Mouse (Mus musculus) hindbrain, postnatal 0 days (tissue): ENCODE data around the gene Vangl1. TPM values are rescaled to one million over a fixed set of nuclear protein-coding genes. Genes with fewer than 3 reads are reported as not detected.

Source experiments
- ATAC-seq: fragments of 200-750 bp; cut with Nextera tagmentation; 2 replicates; pipeline ENCODE4 v1.8.0; 2017; ENCODE audit warnings: mild to moderate bottlenecking, moderate TSS enrichment, moderate library complexity
- DNase-seq: peaks from one replicate; pipeline ENCODE4 v3.0.0-alpha.2; 2015; ENCODE audit warnings: low spot score
- H3K27ac ChIP-seq: fragments of 300-500 bp; sonication (generic); 2 replicates; pipeline ENCODE4 v1.5.1; 2014; ENCODE audit warnings: mild to moderate bottlenecking
- H3K27me3 ChIP-seq: fragments of 300-500 bp; sonication (generic); 2 replicates; pipeline ENCODE4 v1.6.1; 2014; ENCODE audit warnings: low read length, mixed read lengths; ENCODE audit not compliant: insufficient read depth
- H3K36me3 ChIP-seq: fragments of 300-500 bp; sonication (generic); 2 replicates; pipeline ENCODE4 v1.6.1; 2014; ENCODE audit warnings: low read length, mixed read lengths; ENCODE audit not compliant: insufficient read depth
- H3K4me1 ChIP-seq: fragments of 300-500 bp; sonication (generic); 2 replicates; pipeline ENCODE4 v1.6.1; 2014; ENCODE audit warnings: antibody characterized with exemption, low read length, mixed read lengths; ENCODE audit not compliant: insufficient read depth
- H3K4me2 ChIP-seq: fragments of 300-500 bp; sonication (generic); 2 replicates; pipeline ENCODE4 v1.6.1; 2014; ENCODE audit warnings: low read depth, mild to moderate bottlenecking, low read length, moderate library complexity, mixed read lengths
- H3K4me3 ChIP-seq: fragments of 300-500 bp; sonication (generic); 2 replicates; pipeline ENCODE4 v1.5.1; 2014; ENCODE audit warnings: low read length
- H3K9ac ChIP-seq: fragments of 300-500 bp; sonication (generic); replicated peaks from 2 replicates; pipeline ENCODE4 v1.6.1; 2014; ENCODE audit warnings: mild to moderate bottlenecking, low read length, moderate library complexity, mixed read lengths
- H3K9me3 ChIP-seq: fragments of 300-500 bp; sonication (generic); 2 replicates; pipeline ENCODE4 v1.6.1; 2016; ENCODE audit warnings: low read length, mixed read lengths
- CTCF ChIP-seq: IDR thresholded peaks from 2 replicates; pipeline ENCODE4 v1.5.1; 2016; ENCODE audit warnings: antibody characterized with exemption, control low read depth, low read depth
- WGBS: fragments of 180-500 bp; shearing (Covaris S2); extraction: QIAGEN DNeasy Blood & Tissue Kit; methylation state at CpG from one replicate; pipeline ENCODE4 v1.1.7; 2014; 5-methylcytosine and 5-hydroxymethylcytosine counted together
- polyA plus RNA-seq: library from polyadenylated mRNA; unstranded; fragments of >200 nt; fragmentation: Nextera tagmentation; extraction: Ambion mirVana; gene quantifications from 2 replicates; pipeline ENCODE4 v1.2.1, GENCODE M21; 2015
- total RNA-seq: library from RNA; depleted of rRNA; stranded (reverse); fragments of >200 nt; gene quantifications from 2 replicates; pipeline ENCODE4 v1.2.3, GENCODE M21; 2014

Gene Vangl1
- total and polyA plus RNA-seq, 2 experiments from 2014 or later = 7.5 to 13.5 TPM

- no peaks in the 10 kb centered on the region for H3K27me3 ChIP-seq
- H3K9ac ChIP-seq = no peak overlapping the region
- DNase-seq (no peak), ATAC-seq (no peak)
- no peak overlapping the region for H3K27ac ChIP-seq
- 0 out of 2 replicates have a peak, but pooled peaks cover under 1% of the 10 kb centered on the region for H3K4me1 ChIP-seq
- peak; percentile 35; the same call in 1 of the 2 replicates for TF ChIP-seq CTCF
- no peak overlapping the region for H3K4me3 ChIP-seq
- H3K4me2 ChIP-seq = no peak overlapping the region
- H3K9me3 ChIP-seq = no peaks in the 10 kb centered on the region
- 72% methylated on average over 6 of the region's 6 CpGs for WGBS
- no peaks in the 10 kb centered on the region for H3K36me3 ChIP-seq
Measured at GRCm38 (mm10) chr3:102130478-102130877, 74.0 kb downstream of the Vangl1 start.

- ATAC-seq = no peak
- no peaks in the 10 kb centered on the region for H3K9me3 ChIP-seq
- WGBS = 93% methylated on average over 2 of the region's 2 CpGs
Measured at GRCm38 (mm10) chr3:102128242-102128641, 76.3 kb downstream of the Vangl1 start.

GRCm38 (mm10) chr3:102127114-102127513 is 77.4 kb downstream of the Vangl1 start:
- no peaks in the 10 kb centered on the region for H3K9me3 ChIP-seq
- ATAC-seq (no peak), DNase-seq (no peak)
- H3K36me3 ChIP-seq = no peaks in the 10 kb centered on the region
- 79% methylated on average over 2 of the region's 2 CpGs for WGBS
- H3K4me2 ChIP-seq = no peak overlapping the region
- H3K4me1 ChIP-seq = 0 out of 2 replicates have a peak, but pooled peaks cover 3% of the 10 kb centered on the region
- TF ChIP-seq CTCF = no peak
- H3K27me3 ChIP-seq = no peaks in the 10 kb centered on the region
- H3K9ac ChIP-seq = no peak overlapping the region
- no peak overlapping the region for H3K4me3 ChIP-seq
- H3K27ac ChIP-seq = no peak overlapping the region

More at GRCm38 (mm10) chr3:102128242-102128641, 76.3 kb downstream of the Vangl1 start:
- no peak for DNase-seq
- Histone ChIP-seq H3K9ac (no peak overlapping the region), H3K4me3 (no peak overlapping the region), H3K36me3 (no peaks in the 10 kb centered on the region), H3K4me2 (no peak overlapping the region), H3K27ac (no peak overlapping the region), H3K27me3 (no peaks in the 10 kb centered on the region), H3K4me1 (0 out of 2 replicates have a peak, but pooled peaks cover 3% of the 10 kb centered on the region)
- no peak for TF ChIP-seq CTCF

- no peaks in the 10 kb centered on the region for H3K36me3 ChIP-seq
- H3K4me2 ChIP-seq = no peak overlapping the region
- DNase-seq = no peak
- no peaks in the 10 kb centered on the region for H3K9me3 ChIP-seq
- H3K4me1 ChIP-seq = 0 out of 2 replicates have a peak, but pooled peaks cover 3% of the 10 kb centered on the region
- H3K27ac ChIP-seq = no peak overlapping the region
- H3K27me3 ChIP-seq = no peaks in the 10 kb centered on the region
- ATAC-seq = peak; percentile 24; the same call in 1 of the 2 replicates
- H3K9ac ChIP-seq = no peak overlapping the region
- 37% methylated on average over 1 of the region's 1 CpGs for WGBS
- no peak overlapping the region for H3K4me3 ChIP-seq
- TF ChIP-seq CTCF = no peak
Measured at GRCm38 (mm10) chr3:102125546-102125945, 78.9 kb downstream of the Vangl1 start.

- Histone ChIP-seq H3K36me3 (no peaks in the 10 kb centered on the region), H3K9me3 (no peaks in the 10 kb centered on the region), H3K4me1 (0 out of 2 replicates have a peak, but pooled peaks cover 3% of the 10 kb centered on the region), H3K4me2 (no peak overlapping the region), H3K27ac (no peak overlapping the region), H3K9ac (no peak overlapping the region), H3K27me3 (no peaks in the 10 kb centered on the region), H3K4me3 (no peak overlapping the region)
- ATAC-seq (no peak), DNase-seq (no peak)
- TF ChIP-seq CTCF = no peak
- WGBS = 74% methylated on average over 6 of the region's 6 CpGs
Measured at GRCm38 (mm10) chr3:102123654-102124053, 80.8 kb downstream of the Vangl1 start.

- TF ChIP-seq CTCF = peak; percentile 50
- no peaks in the 10 kb centered on the region for H3K27me3 ChIP-seq
- no peaks in the 10 kb centered on the region for H3K36me3 ChIP-seq
- 0 out of 2 replicates have a peak, but pooled peaks cover 3% of the 10 kb centered on the region for H3K4me1 ChIP-seq
- 74% methylated on average over 7 of the region's 7 CpGs for WGBS
- no peak overlapping the region for H3K9ac ChIP-seq
- H3K9me3 ChIP-seq = no peaks in the 10 kb centered on the region
- ATAC-seq = no peak
- H3K27ac ChIP-seq = no peak overlapping the region
- H3K4me3 ChIP-seq = no peak overlapping the region
- DNase-seq = no peak
- no peak overlapping the region for H3K4me2 ChIP-seq
Measured at GRCm38 (mm10) chr3:102122046-102122445, 82.4 kb downstream of the Vangl1 start.

- Histone ChIP-seq H3K27me3 (no peaks in the 10 kb centered on the region), H3K9me3 (no peaks in the 10 kb centered on the region), H3K9ac (no peak overlapping the region), H3K36me3 (no peaks in the 10 kb centered on the region), H3K4me3 (no peak overlapping the region), H3K27ac (no peak overlapping the region), H3K4me2 (no peak overlapping the region), H3K4me1 (0 out of 2 replicates have a peak, but pooled peaks cover 3% of the 10 kb centered on the region)
- TF ChIP-seq CTCF = no peak
- DNase-seq (no peak), ATAC-seq (no peak)
Measured at GRCm38 (mm10) chr3:102120947-102121346, 83.5 kb downstream of the Vangl1 start.
